Mouse (Mus musculus) heart, embryonic 13.5 days (tissue): ENCODE data around the gene Vrk1. TPM values are rescaled to one million over a fixed set of nuclear protein-coding genes. Genes with fewer than 3 reads are reported as not detected.

Source experiments
- ATAC-seq: fragments of 200-750 bp; cut with Nextera tagmentation; 2 replicates; pipeline ENCODE4 v1.8.0; 2017; ENCODE audit warnings: moderate TSS enrichment; ENCODE audit not compliant: insufficient number of reproducible peaks, low FRiP score, low TSS enrichment; ENCODE audit errors: extremely low read depth
- H3K27ac ChIP-seq: fragments of 300-500 bp; sonication (generic); replicated peaks from 2 replicates; pipeline ENCODE4 v1.5.1; 2015; ENCODE audit warnings: moderate library complexity, mild to moderate bottlenecking, inconsistent platforms
- H3K27me3 ChIP-seq: fragments of 300-500 bp; sonication (generic); replicated peaks from 2 replicates; pipeline ENCODE4 v1.6.1; 2015; ENCODE audit warnings: mild to moderate bottlenecking, inconsistent platforms
- H3K36me3 ChIP-seq: fragments of 300-500 bp; sonication (generic); 2 replicates; pipeline ENCODE4 v1.6.1; 2015; ENCODE audit warnings: mild to moderate bottlenecking, inconsistent platforms
- H3K4me1 ChIP-seq: fragments of 300-500 bp; sonication (generic); 2 replicates; pipeline ENCODE4 v1.6.1; 2015; ENCODE audit warnings: inconsistent platforms
- H3K4me2 ChIP-seq: fragments of 300-500 bp; sonication (generic); 2 replicates; pipeline ENCODE4 v1.6.1; 2015; ENCODE audit warnings: inconsistent platforms, mild to moderate bottlenecking, moderate library complexity
- H3K4me3 ChIP-seq: fragments of 300-500 bp; sonication (generic); 2 replicates; pipeline ENCODE4 v1.5.1; 2015; ENCODE audit warnings: moderate library complexity, mild to moderate bottlenecking, inconsistent platforms
- H3K9ac ChIP-seq: fragments of 300-500 bp; sonication (generic); 2 replicates; pipeline ENCODE4 v1.6.1; 2015; ENCODE audit warnings: inconsistent platforms, mild to moderate bottlenecking, moderate library complexity
- H3K9me3 ChIP-seq: fragments of 300-500 bp; sonication (generic); 2 replicates; pipeline ENCODE4 v1.6.1; 2016; ENCODE audit warnings: inconsistent platforms
- WGBS: fragments of 180-500 bp; shearing (Covaris S2); methylation state at CpG from one replicate; pipeline ENCODE4 v1.1.7; 2015; ENCODE audit warnings: mixed read lengths; 5-methylcytosine and 5-hydroxymethylcytosine counted together
- polyA plus RNA-seq: library from polyadenylated mRNA; unstranded; fragments of >200 nt; fragmentation: Nextera tagmentation; extraction: Ambion mirVana; gene quantifications from 2 replicates; pipeline ENCODE4 v1.2.1, GENCODE M21; 2015

The Vrk1 gene
- polyA plus RNA-seq, 1 experiment from 2014 or later = 41.4 TPM

GRCm38 (mm10) chr12:106084126-106084525 is 74.1 kb downstream of the Vrk1 start:
- ATAC-seq = no peak
- Histone ChIP-seq H3K27me3 (no peaks in the 10 kb centered on the region), H3K9me3 (no peaks in the 10 kb centered on the region), H3K4me1 (peaks cover 22% of the 10 kb centered on the region), H3K4me2 (no peak overlapping the region), H3K4me3 (no peak overlapping the region), H3K9ac (no peak overlapping the region), H3K27ac (no peak overlapping the region), H3K36me3 (no peaks in the 10 kb centered on the region)
- WGBS = 79% methylated on average over 12 of the region's 12 CpGs

GRCm38 (mm10) chr12:106094827-106095226 is 84.8 kb downstream of the Vrk1 start:
- no peak overlapping the region for H3K27ac ChIP-seq
- peaks cover 5% of the 10 kb centered on the region for H3K9me3 ChIP-seq
- no peaks in the 10 kb centered on the region for H3K4me1 ChIP-seq
- WGBS = 90% methylated on average over 9 of the region's 9 CpGs
- no peak overlapping the region for H3K4me2 ChIP-seq
- 0 out of 2 replicates have a peak, but pooled peaks cover 4% of the 10 kb centered on the region for H3K27me3 ChIP-seq
- no peak for ATAC-seq
- no peak overlapping the region for H3K4me3 ChIP-seq
- H3K36me3 ChIP-seq = no peaks in the 10 kb centered on the region
- H3K9ac ChIP-seq = no peak overlapping the region

- Histone ChIP-seq H3K27me3 (0 out of 2 replicates have a peak, but pooled peaks cover 4% of the 10 kb centered on the region), H3K4me1 (no peaks in the 10 kb centered on the region), H3K36me3 (no peaks in the 10 kb centered on the region), H3K9ac (no peak overlapping the region), H3K9me3 (no peaks in the 10 kb centered on the region), H3K27ac (no peak overlapping the region), H3K4me2 (no peak overlapping the region), H3K4me3 (no peak overlapping the region)
- 92% methylated on average over 6 of the region's 6 CpGs for WGBS
- no peak for ATAC-seq
Observed at GRCm38 (mm10) chr12:106102003-106102402, 92.0 kb downstream of the Vrk1 start.

GRCm38 (mm10) chr12:106102726-106103643 is 93.0 kb downstream of the Vrk1 start:
- Histone ChIP-seq H3K36me3 (no peaks in the 10 kb centered on the region), H3K27ac (no peak overlapping the region), H3K4me2 (no peak overlapping the region), H3K27me3 (0 out of 2 replicates have a peak, but pooled peaks cover 4% of the 10 kb centered on the region), H3K9me3 (no peaks in the 10 kb centered on the region), H3K4me3 (no peak overlapping the region), H3K4me1 (no peaks in the 10 kb centered on the region), H3K9ac (no peak overlapping the region)
- WGBS = 59% methylated on average over 16 of the region's 16 CpGs
- ATAC-seq = no peak; the same call in 1 of the 2 replicates

- Histone ChIP-seq H3K9ac (no peak overlapping the region), H3K27ac (no peak overlapping the region), H3K4me1 (no peaks in the 10 kb centered on the region), H3K27me3 (no peaks in the 10 kb centered on the region), H3K36me3 (no peaks in the 10 kb centered on the region), H3K9me3 (no peaks in the 10 kb centered on the region), H3K4me3 (no peak overlapping the region), H3K4me2 (no peak overlapping the region)
- 78% methylated on average over 14 of the region's 14 CpGs for WGBS
- no peak for ATAC-seq
Observed at GRCm38 (mm10) chr12:106107272-106107671, 97.2 kb downstream of the Vrk1 start.

GRCm38 (mm10) chr12:106115070-106115891 is 105.3 kb downstream of the Vrk1 start:
- Histone ChIP-seq H3K4me1 (no peaks in the 10 kb centered on the region), H3K27ac (no peak overlapping the region), H3K36me3 (no peaks in the 10 kb centered on the region), H3K9ac (no peak overlapping the region), H3K27me3 (no peaks in the 10 kb centered on the region), H3K9me3 (no peaks in the 10 kb centered on the region), H3K4me3 (no peak overlapping the region), H3K4me2 (no peak overlapping the region)
- ATAC-seq = no peak
- WGBS = 37% methylated on average over 6 of the region's 6 CpGs

GRCm38 (mm10) chr12:106115892-106116206 is 105.8 kb downstream of the Vrk1 start:
- Histone ChIP-seq H3K36me3 (no peaks in the 10 kb centered on the region), H3K9me3 (no peaks in the 10 kb centered on the region), H3K4me3 (no peak overlapping the region), H3K27ac (no peak overlapping the region), H3K9ac (no peak overlapping the region), H3K27me3 (no peaks in the 10 kb centered on the region), H3K4me2 (no peak overlapping the region), H3K4me1 (no peaks in the 10 kb centered on the region)
- no peak for ATAC-seq
- WGBS = 62% methylated on average over 5 of the region's 5 CpGs

- no peak overlapping the region for H3K27ac ChIP-seq
- no peak overlapping the region for H3K9ac ChIP-seq
- no peak for ATAC-seq
- H3K4me1 ChIP-seq = no peaks in the 10 kb centered on the region
- H3K9me3 ChIP-seq = no peaks in the 10 kb centered on the region
- no peaks in the 10 kb centered on the region for H3K36me3 ChIP-seq
- H3K4me3 ChIP-seq = no peak overlapping the region
- 72% methylated on average over 14 of the region's 14 CpGs for WGBS
- no peaks in the 10 kb centered on the region for H3K27me3 ChIP-seq
- H3K4me2 ChIP-seq = no peak overlapping the region
Observed at GRCm38 (mm10) chr12:106123276-106123675, 113.2 kb downstream of the Vrk1 start.

GRCm38 (mm10) chr12:106124581-106124980 is 114.6 kb downstream of the Vrk1 start:
- H3K4me3 ChIP-seq = no peak overlapping the region
- no peak overlapping the region for H3K27ac ChIP-seq
- no peak for ATAC-seq
- no peaks in the 10 kb centered on the region for H3K36me3 ChIP-seq
- no peaks in the 10 kb centered on the region for H3K9me3 ChIP-seq
- no peak overlapping the region for H3K9ac ChIP-seq
- no peak overlapping the region for H3K4me2 ChIP-seq
- no peaks in the 10 kb centered on the region for H3K27me3 ChIP-seq
- WGBS = 84% methylated on average over 3 of the region's 3 CpGs
- H3K4me1 ChIP-seq = no peaks in the 10 kb centered on the region
